Mouse (Mus musculus) regulatory T cell (primary cell): ENCODE results near the gene Olfr959.

ENCODE experiments used
- in situ Hi-C: fragments of 300-600 bp; cut with MboI, MseI; formaldehyde crosslinking; loops from one replicate; pipeline ENCODE4 v1.15.1; 2025; ENCODE audit warnings: high pct_unique_total_duplicates

The Olfr959 gene

GRCm38 (mm10) chr9:39575469-39575868, at the start of gene Olfr959:
Gene Olfr959, minus strand, starts transcription at chr9:39575569.
- in situ Hi-C loops, result no loop called here

GRCm38 (mm10) chr9:39624711-39625110, 49.3 kb upstream of the Olfr959 start:
- in situ Hi-C loops, result no loop called here

- in situ Hi-C loops, result no loop called here
Measured at GRCm38 (mm10) chr9:39623783-39624182, 48.4 kb upstream of the Olfr959 start.

- in situ Hi-C loops, result no loop called here
Measured at GRCm38 (mm10) chr9:39621073-39621472, 45.7 kb upstream of the Olfr959 start, which contains the start of gene Olfr960. Gene Olfr960, plus strand, starts transcription at chr9:39621373.

- in situ Hi-C loops, result no loop called here
Measured at GRCm38 (mm10) chr9:39611953-39612352, 36.6 kb upstream of the Olfr959 start.

- in situ Hi-C loops, result no loop called here
Measured at GRCm38 (mm10) chr9:39610355-39610754, 35.0 kb upstream of the Olfr959 start, which contains the start of gene Olfr148. Gene Olfr148, plus strand, starts transcription at chr9:39610655.

GRCm38 (mm10) chr9:39608497-39608896, 33.1 kb upstream of the Olfr959 start:
- in situ Hi-C loops, result no loop called here

GRCm38 (mm10) chr9:39603999-39604453, 28.7 kb upstream of the Olfr959 start, which contains the start of gene AW551984:
Gene AW551984, minus strand, starts transcription at chr9:39604403.
- in situ Hi-C loops, result no loop called here

- in situ Hi-C loops, result no loop called here
Measured at GRCm38 (mm10) chr9:39603333-39603845, 28.0 kb upstream of the Olfr959 start.

GRCm38 (mm10) chr9:39602536-39603332, 27.4 kb upstream of the Olfr959 start:
- in situ Hi-C loops, result no loop called here

- in situ Hi-C loops, result no loop called here
Measured at GRCm38 (mm10) chr9:39577050-39577449, 1.7 kb upstream of the Olfr959 start.

GRCm38 (mm10) chr9:39558349-39558647, 17.1 kb downstream of the Olfr959 start:
- in situ Hi-C loops, result no loop called here

GRCm38 (mm10) chr9:39557529-39558348, 17.6 kb downstream of the Olfr959 start:
- in situ Hi-C loops, result no loop called here

- in situ Hi-C loops, result no loop called here
Measured at GRCm38 (mm10) chr9:39553946-39554345, 21.4 kb downstream of the Olfr959 start, which contains the start of gene Olfr958. Gene Olfr958, minus strand, starts transcription at chr9:39554054.

GRCm38 (mm10) chr9:39550806-39551205, 24.6 kb downstream of the Olfr959 start:
- in situ Hi-C loops, result no loop called here

- in situ Hi-C loops, result no loop called here
Measured at GRCm38 (mm10) chr9:39523616-39524285, 51.6 kb downstream of the Olfr959 start.
